Mouse (Mus musculus): ENCODE measurements around the gene Dnajc14. TPM values are rescaled to one million over a fixed set of nuclear protein-coding genes. Genes with fewer than 3 reads are reported as not detected.
"Not testable (repeated sequence)": the region's sequence is repeated elsewhere in the genome, so short reads cannot be mapped to it uniquely, and the experiment has no call there.

Gene Dnajc14
- polyA plus RNA-seq, 1 experiment from 2014 or later: 40.3 TPM

DNA sequence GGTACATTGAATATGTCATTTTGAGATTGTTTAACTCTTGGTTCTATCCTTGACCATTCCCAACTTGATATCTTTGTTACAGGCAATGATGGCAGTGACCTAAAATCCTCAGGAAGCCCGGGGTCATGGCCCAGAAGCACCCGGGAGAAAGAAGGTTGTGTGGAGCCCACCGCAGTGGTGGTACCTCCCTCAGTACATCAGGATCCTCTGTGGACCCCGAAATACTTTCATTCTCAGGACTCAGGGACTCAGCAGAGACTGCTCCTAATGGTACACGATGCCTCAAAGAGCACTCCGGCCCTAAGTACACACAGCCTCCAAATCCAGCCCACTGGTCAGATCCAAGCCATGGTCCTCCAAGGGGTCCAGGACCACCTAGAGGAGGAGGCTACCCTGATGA, 2.2 kb downstream of the Dnajc14 start:
- Histone ChIP-seq H3K27me3 (ENCODE audit: control insufficient read depth, insufficient read depth, low read length) (no peaks in the 10 kb centered on the region), H3K27ac (ENCODE audit: low read depth, low read length) (peak overlapping the region; percentile 93; the same call in 1 of the 2 replicates), H3K4me3 (ENCODE audit: low read depth, low read length) (peak overlapping the region; percentile 78), H3K9me3 (ENCODE audit: control insufficient read depth, low read length) (no peaks in the 10 kb centered on the region), H3K4me2 (peak overlapping the region; percentile 80), H3K4me1 (ENCODE audit: control insufficient read depth, insufficient read depth, low read length) (peaks cover 26% of the 10 kb centered on the region), H3K9ac (ENCODE audit: low read length) (peak overlapping the region; percentile 89), H3K36me3 (ENCODE audit: control insufficient read depth, insufficient read depth, low read length) (no peaks in the 10 kb centered on the region)
- DNase-seq (ENCODE audit: low spot score, missing footprints) (no peak), ATAC-seq (ENCODE audit: low FRiP score) (no peak)
- 68% methylated on average over 6 of the region's 6 CpGs for WGBS

DNA sequence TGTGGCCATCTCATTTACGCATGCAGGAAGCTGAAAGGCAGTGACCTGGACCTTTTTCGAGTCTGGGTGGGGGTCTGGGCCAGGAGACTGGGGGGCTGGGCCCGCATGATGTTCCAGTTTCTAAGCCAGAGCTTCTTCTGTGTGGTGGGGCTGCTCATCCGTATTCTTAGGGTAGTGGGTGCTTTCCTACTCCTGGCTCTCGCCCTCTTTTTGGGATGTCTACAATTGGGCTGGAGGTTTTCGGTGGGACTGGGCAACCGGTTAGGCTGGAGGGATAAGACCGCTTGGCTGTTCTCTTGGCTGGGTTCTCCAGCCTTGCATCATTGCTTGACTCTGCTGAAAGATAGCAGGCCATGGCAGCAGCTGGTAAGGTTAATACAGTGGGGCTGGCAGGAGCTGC, 3.2 kb downstream of the Dnajc14 start:
- Histone ChIP-seq H3K9ac (ENCODE audit: low read length) (peak overlapping the region; percentile 40), H3K27me3 (ENCODE audit: control insufficient read depth, insufficient read depth, low read length) (no peaks in the 10 kb centered on the region), H3K9me3 (ENCODE audit: control insufficient read depth, low read length) (no peaks in the 10 kb centered on the region), H3K27ac (ENCODE audit: low read depth, low read length) (no peak overlapping the region), H3K4me1 (ENCODE audit: control insufficient read depth, insufficient read depth, low read length) (peaks cover 26% of the 10 kb centered on the region), H3K4me2 (peak overlapping the region; percentile 80), H3K36me3 (ENCODE audit: control insufficient read depth, insufficient read depth, low read length) (no peaks in the 10 kb centered on the region), H3K4me3 (ENCODE audit: low read depth, low read length) (peak overlapping the region; percentile 15)
- ATAC-seq (ENCODE audit: low FRiP score) (no peak), DNase-seq (ENCODE audit: low spot score, missing footprints) (no peak)
- 93% methylated on average over 8 of the region's 8 CpGs for WGBS

DNA sequence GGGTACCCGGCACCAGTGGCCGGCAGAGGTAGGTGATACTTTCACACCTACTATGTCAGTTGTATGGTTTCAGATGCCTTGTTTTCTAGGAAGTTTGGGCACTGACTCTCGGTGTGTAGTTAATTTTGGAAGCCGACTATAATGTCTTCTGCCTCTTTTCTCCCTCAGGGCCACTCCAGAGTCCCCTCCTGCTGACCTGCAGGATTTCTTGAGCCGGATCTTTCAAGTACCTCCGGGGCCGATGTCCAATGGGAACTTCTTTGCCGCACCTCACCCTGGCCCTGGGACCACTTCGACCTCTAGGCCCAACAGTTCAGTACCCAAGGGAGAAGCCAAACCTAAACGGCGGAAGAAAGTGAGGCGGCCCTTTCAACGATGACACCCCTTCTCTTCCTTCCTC, 13.2 kb downstream of the Dnajc14 start, which contains the start of gene Sarnp:
Gene Sarnp (plus strand): TSS at position 301 of the 400 bp plus-strand sequence.
- Histone ChIP-seq H3K9ac (ENCODE audit: low read length) (no peak within 1 kb of the TSS), H3K36me3 (ENCODE audit: control insufficient read depth, insufficient read depth, low read length) (peaks cover 30% of the 10 kb centered on the region), H3K4me1 (ENCODE audit: control insufficient read depth, insufficient read depth, low read length) (peaks cover 3% of the 10 kb centered on the region; the same call in 1 of the 2 replicates), H3K9me3 (ENCODE audit: control insufficient read depth, low read length) (no peaks in the 10 kb centered on the region), H3K27ac (ENCODE audit: low read depth, low read length) (no peak within 1 kb of the TSS), H3K27me3 (ENCODE audit: control insufficient read depth, insufficient read depth, low read length) (no peaks in the 10 kb centered on the region), H3K4me3 (ENCODE audit: low read depth, low read length) (no peak within 1 kb of the TSS), H3K4me2 (no peak within 1 kb of the TSS)
- no peak for ATAC-seq (ENCODE audit: low FRiP score)
- peak; percentile 66 for DNase-seq (ENCODE audit: low spot score, missing footprints)
- WGBS: 91% methylated on average over 13 of the region's 13 CpGs

DNA sequence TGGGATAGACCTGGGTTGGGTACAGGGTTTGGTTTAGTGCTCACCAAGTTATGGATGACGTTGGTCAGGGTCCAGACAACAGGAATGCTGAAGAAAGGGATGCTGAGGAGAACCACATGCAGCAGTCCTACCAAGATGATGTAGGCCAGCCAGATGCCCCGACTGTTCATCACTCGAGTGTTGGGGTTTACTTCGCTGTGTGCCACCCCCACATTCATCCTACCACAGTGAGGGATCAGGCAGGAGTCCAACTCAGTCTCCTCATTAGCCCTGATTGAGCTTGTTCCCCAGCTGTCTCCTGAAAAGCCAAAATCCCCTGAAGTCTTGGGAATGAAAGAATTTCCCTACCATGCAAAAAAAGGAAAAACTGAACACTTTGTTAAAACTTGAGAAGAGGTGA, 16.4 kb downstream of the Dnajc14 start:
- Histone ChIP-seq H3K27me3 (ENCODE audit: control insufficient read depth, insufficient read depth, low read length) (no peaks in the 10 kb centered on the region), H3K27ac (ENCODE audit: low read depth, low read length) (no peak overlapping the region), H3K36me3 (ENCODE audit: control insufficient read depth, insufficient read depth, low read length) (peaks cover 27% of the 10 kb centered on the region), H3K4me3 (ENCODE audit: low read depth, low read length) (no peak overlapping the region), H3K9ac (ENCODE audit: low read length) (no peak overlapping the region), H3K4me2 (no peak overlapping the region), H3K9me3 (ENCODE audit: control insufficient read depth, low read length) (no peaks in the 10 kb centered on the region), H3K4me1 (ENCODE audit: control insufficient read depth, insufficient read depth, low read length) (peaks cover 8% of the 10 kb centered on the region)
- WGBS: 88% methylated on average over 4 of the region's 4 CpGs
- no peak for ATAC-seq (ENCODE audit: low FRiP score)
- no peak for DNase-seq (ENCODE audit: low spot score, missing footprints)

DNA sequence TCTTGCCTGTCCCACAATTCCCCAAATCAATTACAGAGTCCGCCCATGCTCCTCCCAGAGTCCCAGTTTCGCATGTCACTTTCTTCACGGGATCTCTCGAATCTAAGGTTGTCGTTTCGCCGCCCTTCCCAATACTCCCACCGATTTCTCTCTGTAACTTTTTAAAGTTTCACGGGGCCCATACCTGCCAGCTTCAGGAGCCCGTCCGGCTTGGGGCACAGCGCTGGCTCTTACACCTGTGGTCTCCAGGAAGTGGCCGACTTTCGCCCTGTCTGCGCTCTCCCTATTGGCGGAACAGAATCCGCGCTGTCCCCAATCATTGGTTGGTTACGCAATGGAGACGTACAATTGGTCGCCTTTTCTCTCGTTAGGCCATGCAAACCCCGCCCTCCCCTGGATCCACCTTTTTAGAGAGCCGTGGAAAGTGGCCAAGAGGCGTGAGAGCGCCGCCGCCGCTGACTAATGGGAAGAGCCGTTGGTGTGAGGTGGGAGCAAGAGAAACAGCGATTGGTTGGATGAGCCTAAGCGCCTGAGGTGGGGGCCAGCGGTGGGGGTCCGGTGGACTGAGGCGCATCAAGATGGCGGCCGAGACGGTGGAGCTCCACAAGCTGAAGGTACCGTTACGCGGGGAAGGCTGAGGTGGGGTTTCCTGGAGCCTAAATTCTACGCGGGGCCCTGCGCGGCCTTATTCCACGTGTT, 17.6 kb downstream of the Dnajc14 start, which contains the start of gene Ormdl2:
Gene Ormdl2 (minus strand): TSS at position 288 of the 699 bp plus-strand sequence.
- DNase-seq (ENCODE audit: low spot score, missing footprints) (peak; percentile 100), ATAC-seq (ENCODE audit: low FRiP score) (peak; percentile 100)
- Histone ChIP-seq H3K4me2 (peak within 1 kb of the TSS; percentile 54), H3K27ac (ENCODE audit: low read depth, low read length) (peak within 1 kb of the TSS; percentile 3; the same call in 1 of the 2 replicates), H3K4me3 (ENCODE audit: low read depth, low read length) (peak within 1 kb of the TSS; percentile 88), H3K4me1 (ENCODE audit: control insufficient read depth, insufficient read depth, low read length) (peaks cover 8% of the 10 kb centered on the region), H3K27me3 (ENCODE audit: control insufficient read depth, insufficient read depth, low read length) (no peaks in the 10 kb centered on the region), H3K9ac (ENCODE audit: low read length) (peak within 1 kb of the TSS; percentile 87), H3K9me3 (ENCODE audit: control insufficient read depth, low read length) (no peaks in the 10 kb centered on the region), H3K36me3 (ENCODE audit: control insufficient read depth, insufficient read depth, low read length) (peaks cover 21% of the 10 kb centered on the region; the same call in 1 of the 2 replicates)
- under 1% methylated on average over 46 of the region's 46 CpGs for WGBS

DNA sequence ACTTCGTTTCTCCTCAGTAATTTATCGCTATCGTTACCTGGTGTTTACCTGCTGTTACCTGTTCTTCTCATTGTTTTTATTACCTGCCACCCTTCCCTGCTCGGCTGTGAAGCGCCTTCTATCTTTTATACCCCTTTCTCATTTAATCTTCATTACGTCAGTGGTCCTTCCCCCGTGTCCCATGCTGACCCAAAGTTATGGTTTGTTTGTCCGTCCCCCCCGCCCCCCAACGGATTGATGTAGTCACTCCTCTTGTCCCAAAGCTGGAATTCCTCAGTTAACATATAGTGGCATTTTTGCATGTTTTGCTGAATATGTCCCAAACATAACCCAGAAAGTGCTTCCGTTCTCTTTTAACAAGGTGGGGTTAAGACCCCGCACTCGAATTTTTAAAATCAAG, 18.3 kb downstream of the Dnajc14 start:
- peak overlapping the region; percentile 3; the same call in 1 of the 2 replicates for H3K27ac ChIP-seq (ENCODE audit: low read depth, low read length)
- H3K9me3 ChIP-seq (ENCODE audit: control insufficient read depth, low read length): no peaks in the 10 kb centered on the region
- no peaks in the 10 kb centered on the region for H3K27me3 ChIP-seq (ENCODE audit: control insufficient read depth, insufficient read depth, low read length)
- H3K36me3 ChIP-seq (ENCODE audit: control insufficient read depth, insufficient read depth, low read length): peaks cover 14% of the 10 kb centered on the region; the same call in 1 of the 2 replicates
- DNase-seq (ENCODE audit: low spot score, missing footprints) (no peak), ATAC-seq (ENCODE audit: low FRiP score) (0 out of 2 replicates have a peak, but pooled peaks have one; percentile 2)
- H3K4me3 ChIP-seq (ENCODE audit: low read depth, low read length): peak overlapping the region; percentile 88
- peaks cover 8% of the 10 kb centered on the region for H3K4me1 ChIP-seq (ENCODE audit: control insufficient read depth, insufficient read depth, low read length)
- H3K4me2 ChIP-seq: peak overlapping the region; percentile 54
- 5% methylated on average over 13 of the region's 13 CpGs for WGBS
- H3K9ac ChIP-seq (ENCODE audit: low read length): peak overlapping the region; percentile 87

DNA sequence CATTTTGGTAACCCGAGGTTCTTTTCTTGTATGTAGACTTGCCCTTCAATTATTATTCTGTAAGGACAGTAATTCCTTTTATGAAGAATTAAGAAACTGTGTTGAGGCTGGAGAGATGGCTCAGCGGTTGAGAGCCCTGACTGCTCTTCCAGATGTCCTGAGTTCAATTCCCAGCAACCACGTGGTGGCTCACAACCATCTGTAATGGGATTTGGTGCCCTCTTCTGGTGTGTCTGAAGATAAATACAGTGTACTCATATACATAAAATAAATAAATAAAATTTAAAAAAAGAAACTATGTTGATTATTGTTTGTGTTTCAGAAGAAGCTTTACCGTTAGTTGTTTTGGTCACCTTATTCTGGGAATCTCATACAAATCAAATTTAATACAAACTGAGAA, 19.2 kb downstream of the Dnajc14 start:
- H3K36me3 ChIP-seq (ENCODE audit: control insufficient read depth, insufficient read depth, low read length); H3K27ac ChIP-seq (ENCODE audit: low read depth, low read length); DNase-seq (ENCODE audit: low spot score, missing footprints); H3K9me3 ChIP-seq (ENCODE audit: control insufficient read depth, low read length); H3K27me3 ChIP-seq (ENCODE audit: control insufficient read depth, insufficient read depth, low read length); ATAC-seq (ENCODE audit: low FRiP score); H3K9ac ChIP-seq (ENCODE audit: low read length); H3K4me1 ChIP-seq (ENCODE audit: control insufficient read depth, insufficient read depth, low read length): not testable (repeated sequence)
- WGBS: 83% methylated on average over 4 of the region's 4 CpGs
- H3K4me3 ChIP-seq (ENCODE audit: low read depth, low read length): peak overlapping the region; percentile 88; the same call in 1 of the 2 replicates
- peak overlapping the region; percentile 54; the same call in 1 of the 2 replicates for H3K4me2 ChIP-seq

DNA sequence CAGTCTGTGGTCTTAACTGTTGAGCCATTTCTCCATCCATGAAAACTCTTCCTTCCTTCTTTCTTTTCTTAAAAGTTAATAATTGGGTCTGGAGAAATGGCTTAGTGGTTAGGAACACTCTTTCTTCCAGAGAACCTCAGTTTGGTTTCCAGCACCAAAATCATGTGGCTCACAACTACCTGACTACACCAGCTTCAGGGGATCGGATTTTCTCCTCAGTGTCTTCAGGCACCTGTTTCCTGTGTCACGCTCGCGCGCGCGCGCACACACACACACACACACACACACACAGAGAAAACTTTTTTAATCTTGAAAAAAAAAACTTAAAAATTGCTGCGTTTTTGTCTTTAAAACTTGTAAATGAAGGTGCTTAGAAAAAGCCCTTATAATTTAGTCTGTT, 20.0 kb downstream of the Dnajc14 start:
- H3K27ac ChIP-seq (ENCODE audit: low read depth, low read length): no peak overlapping the region
- H3K9me3 ChIP-seq (ENCODE audit: control insufficient read depth, low read length): no peaks in the 10 kb centered on the region
- ATAC-seq (ENCODE audit: low FRiP score) (no peak), DNase-seq (ENCODE audit: low spot score, missing footprints) (no peak)
- peaks cover 4% of the 10 kb centered on the region; the same call in 1 of the 2 replicates for H3K36me3 ChIP-seq (ENCODE audit: control insufficient read depth, insufficient read depth, low read length)
- WGBS: 98% methylated on average over 9 of the region's 9 CpGs
- no peak overlapping the region for H3K4me2 ChIP-seq
- peaks cover 8% of the 10 kb centered on the region for H3K4me1 ChIP-seq (ENCODE audit: control insufficient read depth, insufficient read depth, low read length)
- H3K4me3 ChIP-seq (ENCODE audit: low read depth, low read length): no peak overlapping the region
- no peak overlapping the region for H3K9ac ChIP-seq (ENCODE audit: low read length)
- no peaks in the 10 kb centered on the region for H3K27me3 ChIP-seq (ENCODE audit: control insufficient read depth, insufficient read depth, low read length)

DNA sequence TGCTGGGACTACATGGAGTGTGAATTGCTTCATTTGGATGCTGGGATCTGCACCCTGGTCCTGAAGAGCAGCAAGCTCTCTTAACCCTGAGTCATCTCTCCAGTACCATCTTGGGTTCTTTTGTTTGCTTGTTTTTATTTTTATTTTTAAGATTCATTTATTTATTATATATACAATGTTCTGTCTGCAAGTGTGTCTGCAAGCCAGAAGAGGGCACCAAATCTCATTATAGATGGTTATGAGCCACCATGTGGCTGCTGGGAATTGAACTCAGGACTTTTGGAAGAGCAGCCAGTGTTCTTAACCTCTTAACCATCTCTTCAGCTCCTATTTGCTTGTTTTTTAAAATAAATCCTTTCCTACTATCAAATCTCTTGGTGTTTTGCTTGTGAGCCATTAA, 33.5 kb downstream of the Dnajc14 start:
- H3K36me3 ChIP-seq (ENCODE audit: control insufficient read depth, insufficient read depth, low read length): peaks cover 10% of the 10 kb centered on the region; the same call in 1 of the 2 replicates
- no peak overlapping the region for H3K27ac ChIP-seq (ENCODE audit: low read depth, low read length)
- no peaks in the 10 kb centered on the region for H3K27me3 ChIP-seq (ENCODE audit: control insufficient read depth, insufficient read depth, low read length)
- no peaks in the 10 kb centered on the region for H3K9me3 ChIP-seq (ENCODE audit: control insufficient read depth, low read length)
- no peaks in the 10 kb centered on the region for H3K4me1 ChIP-seq (ENCODE audit: control insufficient read depth, insufficient read depth, low read length)
- no peak overlapping the region for H3K4me3 ChIP-seq (ENCODE audit: low read depth, low read length)
- H3K4me2 ChIP-seq: no peak overlapping the region
- H3K9ac ChIP-seq (ENCODE audit: low read length): no peak overlapping the region
- no peak for DNase-seq (ENCODE audit: low spot score, missing footprints)
- no peak for ATAC-seq (ENCODE audit: low FRiP score)
